Comparison of ENCODE assay signal across 8 mouse cellular contexts in genomic region chr13:51748009-51748552, GRCm38 (mm10). TPM values are rescaled to one million over a fixed set of nuclear protein-coding genes. Genes with fewer than 3 reads are reported as not detected.
DNase-seq lines count a peak whose midpoint lies in the region; ATAC-seq and TF ChIP-seq lines count a peak whose summit lies in the region.

No protein-coding gene starts in this region.

- no peak overlapping the region for H3K27ac ChIP-seq in hindbrain, embryonic 12.5 days
- no peak overlapping the region for H3K27ac ChIP-seq in hindbrain, embryonic 16.5 days (ENCODE audit: low read depth, low read length)
- H3K27ac ChIP-seq in bone marrow, adult 2 months (ENCODE audit: control insufficient read depth, insufficient read depth, low read depth, low read length, poor library complexity), result peak overlapping the region; percentile 76
- H3K27ac ChIP-seq in heart, embryonic 10.5 days, result peak overlapping the region; percentile 59

- TF ChIP-seq POLR2A in bone marrow, adult 2 months (IDR thresholded peaks at IDR 0.05; ENCODE audit: borderline replicate concordance, control insufficient read depth, low read depth, low read length), result no peak

- H3K27me3 ChIP-seq in hindbrain, embryonic 12.5 days, result no peaks in the 10 kb centered on the region
- H3K27me3 ChIP-seq in hindbrain, embryonic 16.5 days (replicated peaks; ENCODE audit: control insufficient read depth, insufficient read depth, low read length), result no peaks in the 10 kb centered on the region
- H3K27me3 ChIP-seq in heart, embryonic 10.5 days (ENCODE audit: insufficient read depth, poor library complexity, severe bottlenecking), result no peaks in the 10 kb centered on the region

- DNase-seq in heart, embryonic 10.5 days (ENCODE audit: low spot score), result no peak
- peak; percentile 67 for DNase-seq in kidney, postnatal 10 days
- DNase-seq in lung, postnatal 4 days, result peak; percentile 66 to 78
- peak; percentile 54 to 65 for DNase-seq in urinary bladder, postnatal 36 days (ENCODE audit: low spot score in 2 of 2)
- no peak for DNase-seq in frontal cortex, postnatal 10 days (ENCODE audit: low spot score in 2 of 2)

- no peak overlapping the region for H3K4me3 ChIP-seq in hindbrain, embryonic 12.5 days
- no peak overlapping the region for H3K4me3 ChIP-seq in hindbrain, embryonic 16.5 days (ENCODE audit: low read length)
- no peak overlapping the region for H3K4me3 ChIP-seq in bone marrow, adult 2 months (replicated peaks; ENCODE audit: control insufficient read depth, low read depth, low read length)
- H3K4me3 ChIP-seq in heart, embryonic 10.5 days, result no peak overlapping the region

- ATAC-seq in hindbrain, embryonic 12.5 days (ENCODE audit: low FRiP score), result 0 out of 2 replicates have a peak, but pooled peaks have one; percentile 41
- ATAC-seq in hindbrain, embryonic 16.5 days, result no peak

- H3K9me3 ChIP-seq in hindbrain, embryonic 12.5 days (replicated peaks), result no peaks in the 10 kb centered on the region
- no peaks in the 10 kb centered on the region for H3K9me3 ChIP-seq in hindbrain, embryonic 16.5 days (ENCODE audit: control insufficient read depth, low read length)
- H3K9me3 ChIP-seq in heart, embryonic 10.5 days, result no peaks in the 10 kb centered on the region

- no peak overlapping the region for H3K4me2 ChIP-seq in hindbrain, embryonic 12.5 days (replicated peaks)
- no peak overlapping the region for H3K4me2 ChIP-seq in hindbrain, embryonic 16.5 days (ENCODE audit: low read length)

- peaks cover 21% of the 10 kb centered on the region for H3K4me1 ChIP-seq in hindbrain, embryonic 12.5 days
- H3K4me1 ChIP-seq in hindbrain, embryonic 16.5 days (ENCODE audit: control insufficient read depth, insufficient read depth, low read depth, low read length), result peaks cover 17% of the 10 kb centered on the region
- peaks cover 25% of the 10 kb centered on the region for H3K4me1 ChIP-seq in bone marrow, adult 2 months (ENCODE audit: control insufficient read depth, insufficient read depth, low read length)
- H3K4me1 ChIP-seq in heart, embryonic 10.5 days, result peaks cover 62% of the 10 kb centered on the region

- 64% methylated on average over 12 of the region's 12 CpGs for WGBS in hindbrain, embryonic 12.5 days
- WGBS in hindbrain, embryonic 16.5 days, result 68% methylated on average over 12 of the region's 12 CpGs
- 26% methylated on average over 12 of the region's 12 CpGs for WGBS in bone marrow, adult 2 months
- 65% methylated on average over 12 of the region's 12 CpGs for WGBS in heart, embryonic 10.5 days

- H3K36me3 ChIP-seq in hindbrain, embryonic 12.5 days, result no peaks in the 10 kb centered on the region
- no peaks in the 10 kb centered on the region for H3K36me3 ChIP-seq in hindbrain, embryonic 16.5 days (ENCODE audit: control insufficient read depth, insufficient read depth, low read length)
- H3K36me3 ChIP-seq in heart, embryonic 10.5 days, result no peaks in the 10 kb centered on the region

- H3K9ac ChIP-seq in hindbrain, embryonic 12.5 days, result no peak overlapping the region
- H3K9ac ChIP-seq in hindbrain, embryonic 16.5 days (ENCODE audit: low read depth, low read length), result no peak overlapping the region

- TF ChIP-seq CTCF in bone marrow, adult 2 months (IDR thresholded peaks at IDR 0.05; ENCODE audit: control insufficient read depth, insufficient read depth, low read length), result peak; percentile 15; the same call in 1 of the 2 replicates

RNA-seq across cellular contexts. Expression of gene Sema4d, which starts 45.5 kb away (rescaled TPM):
- polyA plus RNA-seq in hindbrain, embryonic 12.5 days (2016; fragmentation: Nextera tagmentation; extraction: Ambion mirVana), result 7.2 and 7.7 TPM in 2 replicates
- polyA plus RNA-seq in hindbrain, embryonic 16.5 days (2015; fragmentation: Nextera tagmentation; extraction: Ambion mirVana), result 14.3 and 17.9 TPM in 2 replicates
- 9.3 and 23.0 TPM in 2 replicates for polyA plus RNA-seq in bone marrow, adult 2 months (2011; ENCODE audit: insufficient read depth, insufficient read length, low replicate concordance, missing spikeins)
- polyA plus RNA-seq in heart, embryonic 10.5 days (2016; fragmentation: Nextera tagmentation; extraction: Ambion mirVana), result 8.7 and 13.1 TPM in 2 replicates

Comparison
In these comparisons a context has a peak if more than half of its experiments do, and no peak if none do; other contexts are left out.
1. H3K27ac ChIP-seq: peak in bone marrow, adult 2 months (single experiment) and heart, embryonic 10.5 days (single experiment); none in hindbrain, embryonic 12.5 days (single experiment) and hindbrain, embryonic 16.5 days (single experiment).
2. DNase-seq: peak in kidney, postnatal 10 days (single experiment), lung, postnatal 4 days (2 of 2) and urinary bladder, postnatal 36 days (2 of 2); none in heart, embryonic 10.5 days (single experiment) and frontal cortex, postnatal 10 days (0 of 2).